Mouse (Mus musculus) heart, embryonic 13.5 days (tissue): ENCODE measurements around the gene Grb2. TPM values are rescaled to one million over a fixed set of nuclear protein-coding genes. Genes with fewer than 3 reads are reported as not detected.
A peak's percentile ranks its signal among the peaks of the same experiment; 100 is the strongest.

Experiments
- ATAC-seq: fragments of 200-750 bp; cut with Nextera tagmentation; 2 replicates; pipeline ENCODE4 v1.8.0; 2017; ENCODE audit warnings: moderate TSS enrichment; ENCODE audit not compliant: insufficient number of reproducible peaks, low FRiP score, low TSS enrichment; ENCODE audit errors: extremely low read depth
- H3K27ac ChIP-seq: fragments of 300-500 bp; sonication (generic); replicated peaks from 2 replicates; pipeline ENCODE4 v1.5.1; 2015; ENCODE audit warnings: moderate library complexity, mild to moderate bottlenecking, inconsistent platforms
- H3K27me3 ChIP-seq: fragments of 300-500 bp; sonication (generic); replicated peaks from 2 replicates; pipeline ENCODE4 v1.6.1; 2015; ENCODE audit warnings: mild to moderate bottlenecking, inconsistent platforms
- H3K36me3 ChIP-seq: fragments of 300-500 bp; sonication (generic); 2 replicates; pipeline ENCODE4 v1.6.1; 2015; ENCODE audit warnings: mild to moderate bottlenecking, inconsistent platforms
- H3K4me1 ChIP-seq: fragments of 300-500 bp; sonication (generic); 2 replicates; pipeline ENCODE4 v1.6.1; 2015; ENCODE audit warnings: inconsistent platforms
- H3K4me2 ChIP-seq: fragments of 300-500 bp; sonication (generic); 2 replicates; pipeline ENCODE4 v1.6.1; 2015; ENCODE audit warnings: inconsistent platforms, mild to moderate bottlenecking, moderate library complexity
- H3K4me3 ChIP-seq: fragments of 300-500 bp; sonication (generic); 2 replicates; pipeline ENCODE4 v1.5.1; 2015; ENCODE audit warnings: moderate library complexity, mild to moderate bottlenecking, inconsistent platforms
- H3K9ac ChIP-seq: fragments of 300-500 bp; sonication (generic); 2 replicates; pipeline ENCODE4 v1.6.1; 2015; ENCODE audit warnings: inconsistent platforms, mild to moderate bottlenecking, moderate library complexity
- H3K9me3 ChIP-seq: fragments of 300-500 bp; sonication (generic); 2 replicates; pipeline ENCODE4 v1.6.1; 2016; ENCODE audit warnings: inconsistent platforms
- WGBS: fragments of 180-500 bp; shearing (Covaris S2); methylation state at CpG from one replicate; pipeline ENCODE4 v1.1.7; 2015; ENCODE audit warnings: mixed read lengths; 5-methylcytosine and 5-hydroxymethylcytosine counted together
- polyA plus RNA-seq: library from polyadenylated mRNA; unstranded; fragments of >200 nt; fragmentation: Nextera tagmentation; extraction: Ambion mirVana; gene quantifications from 2 replicates; pipeline ENCODE4 v1.2.1, GENCODE M21; 2015

Grb2 gene
- polyA plus RNA-seq, 1 experiment from 2014 or later = 90.0 TPM

- Histone ChIP-seq H3K4me1 (peaks cover 8% of the 10 kb centered on the region), H3K9ac (no peak overlapping the region), H3K9me3 (no peaks in the 10 kb centered on the region), H3K36me3 (no peaks in the 10 kb centered on the region), H3K27ac (no peak overlapping the region), H3K4me3 (no peak overlapping the region), H3K4me2 (no peak overlapping the region), H3K27me3 (no peaks in the 10 kb centered on the region)
- WGBS = 46% methylated on average over 2 of the region's 2 CpGs
- no peak for ATAC-seq
Observed at GRCm38 (mm10) chr11:115712268-115712667, 3.9 kb upstream of the Grb2 start.

GRCm38 (mm10) chr11:115711133-115711532 lies 2.7 kb upstream of the Grb2 start:
- no peak overlapping the region for H3K9ac ChIP-seq
- no peak for ATAC-seq
- 78% methylated on average over 9 of the region's 9 CpGs for WGBS

GRCm38 (mm10) chr11:115709829-115710559 lies 1.6 kb upstream of the Grb2 start:
- ATAC-seq = no peak
- Histone ChIP-seq H3K36me3 (no peaks in the 10 kb centered on the region), H3K9ac (peak overlapping the region; percentile 82; the same call in 1 of the 2 replicates), H3K27ac (no peak overlapping the region), H3K27me3 (no peaks in the 10 kb centered on the region), H3K4me1 (peaks cover 30% of the 10 kb centered on the region), H3K9me3 (no peaks in the 10 kb centered on the region), H3K4me2 (peak overlapping the region; percentile 96), H3K4me3 (peak overlapping the region; percentile 100)
- 49% methylated on average over 6 of the region's 6 CpGs for WGBS

More at GRCm38 (mm10) chr11:115711133-115711532, 2.7 kb upstream of the Grb2 start:
- Histone ChIP-seq H3K27ac (no peak overlapping the region), H3K27me3 (no peaks in the 10 kb centered on the region), H3K9me3 (no peaks in the 10 kb centered on the region), H3K4me1 (peaks cover 19% of the 10 kb centered on the region), H3K4me3 (no peak overlapping the region), H3K36me3 (no peaks in the 10 kb centered on the region), H3K4me2 (no peak overlapping the region)

- peak overlapping the region; percentile 82 for H3K9ac ChIP-seq
- H3K4me2 ChIP-seq = peak overlapping the region; percentile 96
- peak overlapping the region; percentile 87 for H3K27ac ChIP-seq
- WGBS = 3% methylated on average over 14 of the region's 23 CpGs
- no peaks in the 10 kb centered on the region for H3K36me3 ChIP-seq
- peak overlapping the region; percentile 100 for H3K4me3 ChIP-seq
- H3K27me3 ChIP-seq = no peaks in the 10 kb centered on the region
- ATAC-seq = no peak; the same call in 1 of the 2 replicates
- H3K4me1 ChIP-seq = peaks cover 38% of the 10 kb centered on the region
- H3K9me3 ChIP-seq = no peaks in the 10 kb centered on the region
Observed at GRCm38 (mm10) chr11:115708956-115709828, 795 bp upstream of the Grb2 start.

- peaks cover 40% of the 10 kb centered on the region for H3K4me1 ChIP-seq
- peak overlapping the region; percentile 100 for H3K4me3 ChIP-seq
- peak overlapping the region; percentile 96 for H3K4me2 ChIP-seq
- H3K9me3 ChIP-seq = no peaks in the 10 kb centered on the region
- H3K9ac ChIP-seq = peak overlapping the region; percentile 99
- no peaks in the 10 kb centered on the region for H3K27me3 ChIP-seq
- WGBS = under 1% methylated on average over 42 of the region's 44 CpGs
- peak; percentile 23; the same call in 1 of the 2 replicates for ATAC-seq
- H3K36me3 ChIP-seq = no peaks in the 10 kb centered on the region
- H3K27ac ChIP-seq = peak overlapping the region; percentile 93
Observed at GRCm38 (mm10) chr11:115707313-115708208, 836 bp downstream of the Grb2 start.

- H3K36me3 ChIP-seq = no peaks in the 10 kb centered on the region
- no peak overlapping the region for H3K27ac ChIP-seq
- peak overlapping the region; percentile 99 for H3K9ac ChIP-seq
- H3K4me1 ChIP-seq = peaks cover 40% of the 10 kb centered on the region
- peak overlapping the region; percentile 100 for H3K4me3 ChIP-seq
- peak overlapping the region; percentile 96 for H3K4me2 ChIP-seq
- H3K9me3 ChIP-seq = no peaks in the 10 kb centered on the region
- WGBS = 93% methylated on average over 10 of the region's 10 CpGs
- ATAC-seq = no peak
- H3K27me3 ChIP-seq = no peaks in the 10 kb centered on the region
Observed at GRCm38 (mm10) chr11:115706584-115706983, 1.8 kb downstream of the Grb2 start.

- H3K9me3 ChIP-seq = no peaks in the 10 kb centered on the region
- WGBS = 67% methylated on average over 2 of the region's 2 CpGs
- H3K27ac ChIP-seq = peak overlapping the region; percentile 68
- H3K4me1 ChIP-seq = peaks cover 45% of the 10 kb centered on the region
- no peaks in the 10 kb centered on the region for H3K36me3 ChIP-seq
- no peak overlapping the region for H3K4me2 ChIP-seq
- no peak overlapping the region for H3K4me3 ChIP-seq
- ATAC-seq = no peak
- H3K27me3 ChIP-seq = no peaks in the 10 kb centered on the region
- peak overlapping the region; percentile 37; the same call in 1 of the 2 replicates for H3K9ac ChIP-seq
Observed at GRCm38 (mm10) chr11:115705561-115705960, 2.8 kb downstream of the Grb2 start.

GRCm38 (mm10) chr11:115704648-115705047 lies 3.7 kb downstream of the Grb2 start:
- ATAC-seq = no peak
- no peak overlapping the region for H3K4me2 ChIP-seq
- H3K36me3 ChIP-seq = no peaks in the 10 kb centered on the region
- peaks cover 50% of the 10 kb centered on the region for H3K4me1 ChIP-seq
- no peaks in the 10 kb centered on the region for H3K9me3 ChIP-seq
- H3K27ac ChIP-seq = no peak overlapping the region
- WGBS = 86% methylated on average over 10 of the region's 10 CpGs
- H3K9ac ChIP-seq = 0 out of 2 replicates have a peak overlapping the region, but pooled peaks have one; percentile 7
- H3K27me3 ChIP-seq = no peaks in the 10 kb centered on the region
- H3K4me3 ChIP-seq = no peak overlapping the region

GRCm38 (mm10) chr11:115703466-115703865 lies 4.9 kb downstream of the Grb2 start:
- WGBS = 85% methylated on average over 2 of the region's 2 CpGs
- no peak overlapping the region for H3K9ac ChIP-seq
- H3K4me1 ChIP-seq = peaks cover 48% of the 10 kb centered on the region
- H3K36me3 ChIP-seq = 0 out of 2 replicates have a peak, but pooled peaks cover under 1% of the 10 kb centered on the region
- H3K9me3 ChIP-seq = no peaks in the 10 kb centered on the region
- no peaks in the 10 kb centered on the region for H3K27me3 ChIP-seq
- no peak overlapping the region for H3K27ac ChIP-seq
- H3K4me2 ChIP-seq = no peak overlapping the region
- H3K4me3 ChIP-seq = no peak overlapping the region
- no peak for ATAC-seq

GRCm38 (mm10) chr11:115698986-115699728 lies 9.2 kb downstream of the Grb2 start:
- peak overlapping the region; percentile 73 for H3K4me3 ChIP-seq
- peaks cover 60% of the 10 kb centered on the region for H3K4me1 ChIP-seq
- ATAC-seq = peak; percentile 79
- WGBS = 8% methylated on average over 17 of the region's 17 CpGs
- H3K9ac ChIP-seq = peak overlapping the region; percentile 89
- H3K36me3 ChIP-seq = peaks cover 23% of the 10 kb centered on the region
- peak overlapping the region; percentile 93 for H3K27ac ChIP-seq
- H3K27me3 ChIP-seq = no peaks in the 10 kb centered on the region
- H3K9me3 ChIP-seq = no peaks in the 10 kb centered on the region
- H3K4me2 ChIP-seq = peak overlapping the region; percentile 91
